Mouse (Mus musculus) erythroblast, embryonic 14.5 days (primary cell): ENCODE data around the gene Siah2. TPM values are rescaled to one million over a fixed set of nuclear protein-coding genes. Genes with fewer than 3 reads are reported as not detected.

Experiments
- H3K27me3 ChIP-seq: 2 replicates; pipeline ENCODE4 v1.6.1; 2012; ENCODE audit warnings: inconsistent platforms; ENCODE audit not compliant: control insufficient read depth
- H3K36me3 ChIP-seq: 2 replicates; pipeline ENCODE4 v1.6.1; 2012; ENCODE audit warnings: mild to moderate bottlenecking, inconsistent platforms; ENCODE audit not compliant: control insufficient read depth
- H3K4me1 ChIP-seq: 2 replicates; pipeline ENCODE4 v1.6.1; 2012; ENCODE audit warnings: inconsistent platforms; ENCODE audit not compliant: control insufficient read depth
- H3K4me3 ChIP-seq: replicated peaks from 2 replicates; pipeline ENCODE3; 2012; ENCODE audit warnings: moderate library complexity, mild to moderate bottlenecking, inconsistent platforms
- H3K9me3 ChIP-seq: 2 replicates; pipeline ENCODE4 v1.6.1; 2012; ENCODE audit warnings: low read length, inconsistent platforms, mixed read lengths; ENCODE audit not compliant: control insufficient read depth
- GATA1 ChIP-seq: IDR thresholded peaks from 2 replicates; pipeline ENCODE4 v1.6.1; 2012; ENCODE audit warnings: low read length, inconsistent platforms, mixed read lengths
- TAL1 ChIP-seq: IDR thresholded peaks from 3 replicates; pipeline ENCODE4 v1.6.1; 2012; ENCODE audit warnings: low read length, inconsistent platforms, mixed read lengths
- polyA plus RNA-seq: library from polyadenylated mRNA; stranded (reverse); fragments of >175 nt; gene quantifications from 2 replicates; pipeline ENCODE4 v1.2.3, GENCODE M21; 2012

Siah2 gene
- 0.12 and 0.19 TPM in 2 replicates for polyA plus RNA-seq

- Histone ChIP-seq H3K27me3 (peaks cover 46% of the 10 kb centered on the region), H3K9me3 (no peaks in the 10 kb centered on the region), H3K4me1 (peaks cover 21% of the 10 kb centered on the region), H3K4me3 (peak within 1 kb of the TSS; percentile 69), H3K36me3 (no peaks in the 10 kb centered on the region)
- TF ChIP-seq GATA1 (no peak), TAL1 (no peak)
These were observed at the start of gene Siah2 for GRCm38 (mm10) chr3:58691997-58692721. Gene Siah2 (minus strand): TSS chr3:58692400.

GRCm38 (mm10) chr3:58739536-58739935 is 47.3 kb upstream of the Siah2 start:
- no peaks in the 10 kb centered on the region for H3K4me1 ChIP-seq
- H3K27me3 ChIP-seq: no peaks in the 10 kb centered on the region
- no peaks in the 10 kb centered on the region for H3K36me3 ChIP-seq
- no peaks in the 10 kb centered on the region for H3K9me3 ChIP-seq
- H3K4me3 ChIP-seq: no peak overlapping the region
- TF ChIP-seq TAL1 (no peak), GATA1 (no peak)

- Histone ChIP-seq H3K36me3 (no peaks in the 10 kb centered on the region), H3K9me3 (no peaks in the 10 kb centered on the region), H3K27me3 (no peaks in the 10 kb centered on the region), H3K4me3 (no peak overlapping the region), H3K4me1 (no peaks in the 10 kb centered on the region)
- TF ChIP-seq GATA1: no peak
- no peak for TF ChIP-seq TAL1
These were observed 46.3 kb upstream of the Siah2 start for GRCm38 (mm10) chr3:58738346-58739089.

- Histone ChIP-seq H3K27me3 (no peaks in the 10 kb centered on the region), H3K9me3 (no peaks in the 10 kb centered on the region), H3K36me3 (no peaks in the 10 kb centered on the region), H3K4me3 (no peak overlapping the region), H3K4me1 (no peaks in the 10 kb centered on the region)
- no peak for TF ChIP-seq TAL1
- TF ChIP-seq GATA1: no peak
These were observed 39.3 kb upstream of the Siah2 start for GRCm38 (mm10) chr3:58731520-58731919.

GRCm38 (mm10) chr3:58730580-58730979 is 38.4 kb upstream of the Siah2 start:
- Histone ChIP-seq H3K9me3 (no peaks in the 10 kb centered on the region), H3K4me1 (no peaks in the 10 kb centered on the region), H3K4me3 (no peak overlapping the region), H3K27me3 (no peaks in the 10 kb centered on the region), H3K36me3 (no peaks in the 10 kb centered on the region)
- TF ChIP-seq TAL1 (no peak), GATA1 (no peak)

GRCm38 (mm10) chr3:58729549-58729948 is 37.3 kb upstream of the Siah2 start:
- Histone ChIP-seq H3K4me1 (no peaks in the 10 kb centered on the region), H3K36me3 (no peaks in the 10 kb centered on the region), H3K27me3 (no peaks in the 10 kb centered on the region), H3K9me3 (no peaks in the 10 kb centered on the region), H3K4me3 (no peak overlapping the region)
- TF ChIP-seq TAL1 (no peak), GATA1 (no peak)

GRCm38 (mm10) chr3:58727601-58728000 is 35.4 kb upstream of the Siah2 start:
- Histone ChIP-seq H3K9me3 (no peaks in the 10 kb centered on the region), H3K4me3 (no peak overlapping the region), H3K36me3 (no peaks in the 10 kb centered on the region), H3K4me1 (no peaks in the 10 kb centered on the region), H3K27me3 (no peaks in the 10 kb centered on the region)
- TF ChIP-seq GATA1 (no peak), TAL1 (no peak)

- no peaks in the 10 kb centered on the region for H3K4me1 ChIP-seq
- TF ChIP-seq GATA1 (no peak), TAL1 (no peak)
- H3K36me3 ChIP-seq: no peaks in the 10 kb centered on the region
- no peaks in the 10 kb centered on the region for H3K27me3 ChIP-seq
- no peak overlapping the region for H3K4me3 ChIP-seq
- H3K9me3 ChIP-seq: no peaks in the 10 kb centered on the region
These were observed 34.8 kb upstream of the Siah2 start for GRCm38 (mm10) chr3:58727012-58727411.

- TF ChIP-seq TAL1 (no peak), GATA1 (no peak)
- Histone ChIP-seq H3K4me1 (no peaks in the 10 kb centered on the region), H3K9me3 (no peaks in the 10 kb centered on the region), H3K4me3 (no peak overlapping the region), H3K27me3 (no peaks in the 10 kb centered on the region), H3K36me3 (no peaks in the 10 kb centered on the region)
These were observed 34.2 kb upstream of the Siah2 start for GRCm38 (mm10) chr3:58726374-58726773.
